In the genomic region with DNA sequence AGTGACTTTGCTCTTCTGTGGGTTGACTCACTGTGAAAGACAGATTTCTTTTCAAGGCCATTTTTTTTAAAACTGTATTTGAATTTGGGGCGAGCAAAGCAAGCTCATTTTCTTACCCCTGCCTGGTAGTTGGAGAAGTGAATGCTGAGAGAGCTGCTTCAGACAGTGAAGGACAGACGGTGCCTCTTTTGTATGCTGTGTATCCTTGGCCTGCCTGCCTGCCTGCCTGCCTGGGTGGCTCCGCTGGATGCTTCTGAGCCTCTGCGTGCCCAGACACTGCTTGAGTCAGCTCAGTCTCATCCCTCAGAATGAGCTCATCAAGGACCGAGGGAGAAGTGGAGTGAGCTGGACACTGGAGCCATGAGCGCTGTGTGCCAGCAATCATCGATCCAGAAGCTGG, we compare ENCODE assay signal across 30 mouse cellular contexts. TPM values are rescaled to one million over a fixed set of nuclear protein-coding genes. Genes with fewer than 3 reads are reported as not detected.
A peak's percentile ranks its signal among the peaks of the same experiment; 100 is the strongest.
DNase-seq lines count a peak whose midpoint lies in the region; ATAC-seq and TF ChIP-seq lines count a peak whose summit lies in the region.
"Had no signal": no experiment of that assay in that cellular context is flagged by ENCODE, and none has a peak within 500 bp of the region (broad histone marks: within the 10 kb centered on the region; RNA-seq: fewer than 3 reads in every experiment).

No protein-coding gene starts in this region.

- WGBS in lung, postnatal 0 days: 91% methylated on average over 7 of the region's 7 CpGs
- WGBS in forebrain, embryonic 14.5 days: 90% methylated on average over 7 of the region's 7 CpGs

- no peak overlapping the region for H3K27ac ChIP-seq in lung, postnatal 0 days (ENCODE audit: low read length)
- H3K27ac ChIP-seq in forebrain, embryonic 14.5 days (ENCODE audit: low read depth, low read length): no peak overlapping the region
- H3K27ac ChIP-seq: embryonic facial prominence, embryonic 10.5 days; embryonic facial prominence, embryonic 13.5 days; forebrain, embryonic 12.5 days; heart, adult 2 months; heart, embryonic 10.5 days; heart, embryonic 13.5 days; hindbrain, embryonic 15.5 days had no signal

- no peaks in the 10 kb centered on the region for H3K4me1 ChIP-seq in lung, postnatal 0 days (ENCODE audit: insufficient read depth, low read depth, low read length)
- H3K4me1 ChIP-seq in forebrain, embryonic 14.5 days (ENCODE audit: control insufficient read depth, insufficient read depth, low read length): no peaks in the 10 kb centered on the region
- H3K4me1 ChIP-seq: embryonic facial prominence, embryonic 10.5 days; embryonic facial prominence, embryonic 13.5 days; forebrain, embryonic 12.5 days; heart, embryonic 10.5 days; heart, embryonic 13.5 days; hindbrain, embryonic 15.5 days had no signal

- TF ChIP-seq CTCF in lung, postnatal 0 days (IDR thresholded peaks at IDR 0.05): no peak

- peaks cover 8% of the 10 kb centered on the region; the same call in 1 of the 2 replicates for H3K36me3 ChIP-seq in lung, postnatal 0 days (ENCODE audit: insufficient read depth, low read length)
- peaks cover 34% of the 10 kb centered on the region for H3K36me3 ChIP-seq in forebrain, embryonic 14.5 days (ENCODE audit: control insufficient read depth, insufficient read depth, low read length)

- no peaks in the 10 kb centered on the region for H3K9me3 ChIP-seq in lung, postnatal 0 days (ENCODE audit: low read length)
- no peaks in the 10 kb centered on the region for H3K9me3 ChIP-seq in forebrain, embryonic 14.5 days (replicated peaks; ENCODE audit: control insufficient read depth, low read length)
- H3K9me3 ChIP-seq: embryonic facial prominence, embryonic 10.5 days; embryonic facial prominence, embryonic 13.5 days; forebrain, embryonic 12.5 days; heart, embryonic 10.5 days; heart, embryonic 13.5 days; hindbrain, embryonic 15.5 days had no signal

- no peak overlapping the region for H3K9ac ChIP-seq in lung, postnatal 0 days (replicated peaks; ENCODE audit: low read depth)
- H3K9ac ChIP-seq in forebrain, embryonic 14.5 days (ENCODE audit: low read length): no peak overlapping the region
- H3K9ac ChIP-seq: embryonic facial prominence, embryonic 13.5 days; forebrain, embryonic 12.5 days; heart, embryonic 13.5 days; hindbrain, embryonic 15.5 days had no signal

- no peak overlapping the region for H3K4me2 ChIP-seq in lung, postnatal 0 days (replicated peaks; ENCODE audit: low read depth, low read length)
- no peak overlapping the region for H3K4me2 ChIP-seq in forebrain, embryonic 14.5 days (ENCODE audit: low read length)
- H3K4me2 ChIP-seq: embryonic facial prominence, embryonic 13.5 days; forebrain, embryonic 12.5 days; heart, embryonic 13.5 days; hindbrain, embryonic 15.5 days had no signal

- DNase-seq in frontal cortex, postnatal 10 days (ENCODE audit: low spot score in 2 of 2): no peak
- peak; percentile 82 for DNase-seq in adrenal gland, adult 8-10 months
- peak; percentile 64 for DNase-seq in adrenal gland, postnatal 25 days
- no peak for DNase-seq in spleen, postnatal 36 days (ENCODE audit: low spot score in 2 of 2)
- no peak for DNase-seq in lung, postnatal 0 days (ENCODE audit: low spot score)
- DNase-seq in forebrain, embryonic 14.5 days (ENCODE audit: low spot score): no peak
- DNase-seq: cerebellum, adult 11 months; cerebellum, adult 8-10 months; cerebellum, postnatal 10 days; cerebellum, postnatal 36 days; embryo, embryonic 11 days; gastrocnemius, postnatal 10 days; gastrocnemius, postnatal 36 days; heart, adult 2 months; heart, postnatal 14 days; heart, postnatal 4 days had no signal

- no peak for TF ChIP-seq EP300 in lung, postnatal 0 days (IDR thresholded peaks at IDR 0.05)

- peak; percentile 79; the same call in 1 of the 2 replicates for ATAC-seq in frontal cortex, adult (ENCODE audit: low TSS enrichment)
- no peak for ATAC-seq in lung, postnatal 0 days
- no peak for ATAC-seq in forebrain, embryonic 14.5 days
- ATAC-seq: activated CD4-positive, CD25-positive, alpha-beta regulatory T cell, adult 4 months; forebrain, embryonic 16.5 days; intestine, postnatal 0 days had no signal

- no peaks in the 10 kb centered on the region for H3K27me3 ChIP-seq in lung, postnatal 0 days (replicated peaks; ENCODE audit: insufficient read depth, low read length)
- no peaks in the 10 kb centered on the region for H3K27me3 ChIP-seq in forebrain, embryonic 14.5 days (replicated peaks; ENCODE audit: control insufficient read depth, insufficient read depth, low read length)
- H3K27me3 ChIP-seq: embryonic facial prominence, embryonic 13.5 days; forebrain, embryonic 12.5 days; heart, embryonic 13.5 days; hindbrain, embryonic 15.5 days had no signal

- H3K4me3 ChIP-seq in lung, postnatal 0 days (ENCODE audit: low read depth, low read length): no peak overlapping the region
- H3K4me3 ChIP-seq in forebrain, embryonic 14.5 days (ENCODE audit: low read depth, low read length): no peak overlapping the region
- H3K4me3 ChIP-seq: embryonic facial prominence, embryonic 10.5 days; embryonic facial prominence, embryonic 13.5 days; erythroblast, embryonic 14.5 days; forebrain, embryonic 12.5 days; heart, adult 2 months; heart, embryonic 10.5 days; heart, embryonic 13.5 days; hindbrain, embryonic 15.5 days had no signal

RNA-seq across cellular contexts. Expression of a gene that starts 6.0 kb away (rescaled TPM):
- total RNA-seq in adrenal gland, adult 8-10 months (2022): 10 to 100 TPM in 2 of 4 experiments, under 1 TPM in 2; 0.75 to 72.1 (median 30.0) TPM
- 0.33 and 1.1 TPM in 2 replicates for total RNA-seq in adrenal gland, postnatal 25 days (2021)
- 0.08 TPM in 2 replicates for polyA plus RNA-seq in lung, postnatal 0 days (2015; fragmentation: Nextera tagmentation; extraction: Ambion mirVana)
- polyA plus RNA-seq in forebrain, embryonic 14.5 days (2014; fragmentation: Nextera tagmentation; extraction: Ambion mirVana): 0.67 and 1.3 TPM in 2 replicates
- total RNA-seq: granulocyte monocyte progenitor cell, adult 5-6 weeks had no signal
- polyA plus RNA-seq: activated CD4-positive, CD25-positive, alpha-beta regulatory T cell, adult 4 months had no signal

RNA-seq across cellular contexts. Expression of a gene that starts 25.3 kb away (rescaled TPM):
- not detected for total RNA-seq in adrenal gland, adult 8-10 months (2022)
- not detected in 2 replicates for total RNA-seq in adrenal gland, postnatal 25 days (2021)
- not detected in 2 replicates for polyA plus RNA-seq in lung, postnatal 0 days (2015; fragmentation: Nextera tagmentation; extraction: Ambion mirVana)
- 2.6 and 5.6 TPM in 2 replicates for polyA plus RNA-seq in forebrain, embryonic 14.5 days (2014; fragmentation: Nextera tagmentation; extraction: Ambion mirVana)
- total RNA-seq: adrenal gland, adult 18-20 months; gastrocnemius, postnatal 36 days; granulocyte monocyte progenitor cell, adult 5-6 weeks; heart, adult 2 months; heart, postnatal 14 days; heart, postnatal 4 days had no signal
- polyA plus RNA-seq: activated CD4-positive, CD25-positive, alpha-beta regulatory T cell, adult 4 months; forebrain, embryonic 12.5 days; heart, adult 2 months; hindbrain, embryonic 11.5 days; intestine, postnatal 0 days had no signal

RNA-seq across cellular contexts. Expression of a gene that starts 30.6 kb away (rescaled TPM):
- 10 to 100 TPM; 20.0 to 33.6 (median 26.8) TPM for total RNA-seq in adrenal gland, adult 8-10 months (2022)
- total RNA-seq in adrenal gland, postnatal 25 days (2021): 19.0 and 21.7 TPM in 2 replicates
- 7.7 and 8.4 TPM in 2 replicates for polyA plus RNA-seq in lung, postnatal 0 days (2015; fragmentation: Nextera tagmentation; extraction: Ambion mirVana)
- 1.8 and 1.9 TPM in 2 replicates for polyA plus RNA-seq in forebrain, embryonic 14.5 days (2014; fragmentation: Nextera tagmentation; extraction: Ambion mirVana)

RNA-seq across cellular contexts. Expression of a gene that starts 32.3 kb away (rescaled TPM):
- 10 to 100 TPM in 2 of 4 experiments, 1 to 10 TPM in 2; 6.3 to 10.6 (median 9.6) TPM for total RNA-seq in adrenal gland, adult 8-10 months (2022)
- total RNA-seq in adrenal gland, postnatal 25 days (2021): 9.6 and 13.7 TPM in 2 replicates
- polyA plus RNA-seq in lung, postnatal 0 days (2015; fragmentation: Nextera tagmentation; extraction: Ambion mirVana): 5.0 and 6.3 TPM in 2 replicates
- 5.8 TPM in 2 replicates for polyA plus RNA-seq in forebrain, embryonic 14.5 days (2014; fragmentation: Nextera tagmentation; extraction: Ambion mirVana)

RNA-seq across cellular contexts. Expression of a gene that starts 40.4 kb away (rescaled TPM):
- total RNA-seq in adrenal gland, adult 8-10 months (2022): 10 to 100 TPM; 11.9 to 20.9 (median 15.8) TPM
- total RNA-seq in adrenal gland, postnatal 25 days (2021): 12.3 and 13.5 TPM in 2 replicates
- 1.7 and 2.0 TPM in 2 replicates for polyA plus RNA-seq in lung, postnatal 0 days (2015; fragmentation: Nextera tagmentation; extraction: Ambion mirVana)
- polyA plus RNA-seq in forebrain, embryonic 14.5 days (2014; fragmentation: Nextera tagmentation; extraction: Ambion mirVana): 4.5 and 5.0 TPM in 2 replicates

Comparison
In these comparisons a context has a peak if more than half of its experiments do, and no peak if none do; other contexts are left out.
1. DNase-seq: peak in adrenal gland, adult 8-10 months (single experiment) and adrenal gland, postnatal 25 days (single experiment); none in frontal cortex, postnatal 10 days (0 of 2), spleen, postnatal 36 days (0 of 2), lung, postnatal 0 days (single experiment) and forebrain, embryonic 14.5 days (single experiment).